Mouse (Mus musculus): ENCODE data around the gene Btf3.

DNA sequence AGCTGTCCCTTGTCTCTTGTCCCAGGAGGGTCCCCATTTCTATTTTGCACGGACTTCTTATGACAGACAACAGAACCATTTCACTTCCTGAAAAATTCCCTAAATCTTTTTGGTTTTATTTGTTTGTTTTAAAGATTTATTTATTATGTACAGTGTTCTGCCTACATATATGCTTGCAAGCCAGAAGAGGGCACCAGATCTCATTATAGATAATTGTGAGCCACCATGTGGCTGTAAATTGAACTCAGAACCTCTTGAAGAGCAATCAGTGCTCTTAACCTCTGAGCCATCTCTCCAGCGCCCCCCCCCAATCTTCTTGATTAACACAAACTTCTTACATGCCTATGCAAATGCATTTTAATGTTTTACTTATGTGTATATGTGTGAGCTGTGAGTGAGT is 26.1 kb downstream of the Btf3 start:
- no peak for TF ChIP-seq POLR2A (IDR thresholded peaks at IDR 0.05; ENCODE audit: borderline replicate concordance, control insufficient read depth, low read depth, low read length)
- no peak for TF ChIP-seq CTCF (IDR thresholded peaks at IDR 0.05; ENCODE audit: control insufficient read depth, insufficient read depth, low read length)
